Mouse (Mus musculus) kidney, postnatal 36 days (tissue): ENCODE results near the gene Gm26558.

ENCODE experiments used
- DNase-seq, 2 experiments: peaks; one replicate each; pipeline ENCODE4 v3.0.0; 2021 to 2022; ENCODE audit warnings: mixed read lengths in 2 of 2

Gm26558 gene

GRCm38 (mm10) chr2:70661715-70662495, at the start of gene Gm26558:
Gene Gm26558, minus strand, starts transcription at chr2:70662108.
- peak; percentile 21 to 41 for DNase-seq

GRCm38 (mm10) chr2:70710878-70711277, 49.0 kb upstream of the Gm26558 start:
- no peak for DNase-seq

- DNase-seq: no peak
Observed at GRCm38 (mm10) chr2:70710236-70710635, 48.3 kb upstream of the Gm26558 start.

GRCm38 (mm10) chr2:70708986-70709730, 47.2 kb upstream of the Gm26558 start:
- DNase-seq: no peak

GRCm38 (mm10) chr2:70702403-70702802, 40.5 kb upstream of the Gm26558 start:
- DNase-seq: no peak

- DNase-seq: no peak
Observed at GRCm38 (mm10) chr2:70701571-70701970, 39.7 kb upstream of the Gm26558 start.

GRCm38 (mm10) chr2:70700851-70701250, 38.9 kb upstream of the Gm26558 start:
- DNase-seq: no peak

GRCm38 (mm10) chr2:70695712-70696111, 33.8 kb upstream of the Gm26558 start:
- no peak for DNase-seq

GRCm38 (mm10) chr2:70690195-70690594, 28.3 kb upstream of the Gm26558 start:
- DNase-seq: peak in 1 of 2 experiments; percentile 24

- no peak for DNase-seq
Observed at GRCm38 (mm10) chr2:70688454-70689078, 26.7 kb upstream of the Gm26558 start.

- DNase-seq: no peak
Observed at GRCm38 (mm10) chr2:70682324-70682723, 20.4 kb upstream of the Gm26558 start.

GRCm38 (mm10) chr2:70673445-70674126, 11.7 kb upstream of the Gm26558 start:
- peak; percentile 36 to 49 for DNase-seq

- no peak for DNase-seq
Observed at GRCm38 (mm10) chr2:70672476-70672875, 10.6 kb upstream of the Gm26558 start.

- DNase-seq: no peak
Observed at GRCm38 (mm10) chr2:70669896-70670295, 8.0 kb upstream of the Gm26558 start.

- DNase-seq: no peak
Observed at GRCm38 (mm10) chr2:70669241-70669640, 7.3 kb upstream of the Gm26558 start.

GRCm38 (mm10) chr2:70667016-70667415, 5.1 kb upstream of the Gm26558 start:
- DNase-seq: no peak

GRCm38 (mm10) chr2:70663764-70664163, 1.9 kb upstream of the Gm26558 start:
- DNase-seq: no peak

- DNase-seq: peak; percentile 96 to 99
Observed at GRCm38 (mm10) chr2:70660887-70661714, 807 bp downstream of the Gm26558 start, which contains the start of gene Gorasp2. Gene Gorasp2, plus strand, starts transcription at chr2:70661576.

GRCm38 (mm10) chr2:70657083-70657482, 4.8 kb downstream of the Gm26558 start:
- DNase-seq: no peak

- no peak for DNase-seq
Observed at GRCm38 (mm10) chr2:70651820-70652219, 10.1 kb downstream of the Gm26558 start.

GRCm38 (mm10) chr2:70649471-70649870, 12.4 kb downstream of the Gm26558 start:
- DNase-seq: no peak

- DNase-seq: no peak
Observed at GRCm38 (mm10) chr2:70648271-70648670, 13.6 kb downstream of the Gm26558 start.
